Mouse (Mus musculus) left cerebral cortex, postnatal 25 days (tissue): ENCODE data around the gene Tfap4. TPM values are rescaled to one million over a fixed set of nuclear protein-coding genes. Genes with fewer than 3 reads are reported as not detected.
A peak's percentile ranks its signal among the peaks of the same experiment; 100 is the strongest.
"Not testable (repeated sequence)": the region's sequence is repeated elsewhere in the genome, so short reads cannot be mapped to it uniquely, and the experiment has no call there.

Source experiments
- DNase-seq, 2 experiments: peaks; one replicate each; pipeline ENCODE4 v3.0.0; 2022; ENCODE audit warnings: low spot score in 2 of 2, mixed read lengths in 1 of 2
- intact Hi-C: fragments of 180-260 bp; cut with DNase I; formaldehyde crosslinking; loops from one replicate; pipeline ENCODE4 v1.15.1; 2025
- total RNA-seq, 2 experiments: library from RNA; stranded (reverse); gene quantifications; 2 replicates each; pipeline ENCODE4 v1.2.3; 2021

The Tfap4 gene
- total RNA-seq, 2 experiments from 2014 or later = 2.9 to 3.5 TPM

DNA sequence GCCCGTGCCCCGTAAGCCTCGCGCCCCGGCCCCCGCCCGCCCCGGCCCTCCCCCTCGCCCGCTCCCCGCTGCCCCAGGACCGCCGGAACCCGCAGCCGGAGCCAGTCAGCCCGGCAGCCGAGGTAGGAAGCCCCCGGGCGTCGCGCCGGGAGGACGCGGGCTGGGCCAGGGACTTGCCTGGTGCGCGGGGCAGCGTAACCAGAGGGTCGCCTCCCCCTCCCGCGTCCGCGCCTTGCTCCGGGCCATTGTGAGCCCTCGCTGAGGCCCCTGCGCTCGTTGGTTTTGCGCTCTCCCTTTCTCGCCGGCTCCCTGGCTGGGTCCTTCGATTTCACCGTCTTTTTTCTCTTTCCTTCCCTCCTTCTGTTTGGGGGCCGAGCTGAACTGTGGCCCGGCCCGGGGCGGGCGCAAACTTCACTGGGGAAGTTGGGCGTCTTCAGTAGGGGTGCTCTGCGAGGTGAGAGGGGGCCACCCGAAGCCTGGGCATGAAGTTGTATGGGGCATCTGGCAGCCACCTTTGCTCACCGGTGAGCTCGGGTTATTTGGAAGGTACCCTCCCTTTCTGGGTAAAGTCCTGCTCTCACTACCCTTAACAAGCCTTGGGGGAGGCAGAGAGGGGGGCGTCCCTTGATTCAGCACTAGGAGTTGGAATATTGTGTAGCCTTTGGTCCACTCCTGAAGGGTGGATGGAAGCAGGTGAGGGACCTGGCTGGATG is 35.3 kb upstream of the Tfap4 start:
- DNase-seq = no peak
- intact Hi-C loops = no loop called here

DNA sequence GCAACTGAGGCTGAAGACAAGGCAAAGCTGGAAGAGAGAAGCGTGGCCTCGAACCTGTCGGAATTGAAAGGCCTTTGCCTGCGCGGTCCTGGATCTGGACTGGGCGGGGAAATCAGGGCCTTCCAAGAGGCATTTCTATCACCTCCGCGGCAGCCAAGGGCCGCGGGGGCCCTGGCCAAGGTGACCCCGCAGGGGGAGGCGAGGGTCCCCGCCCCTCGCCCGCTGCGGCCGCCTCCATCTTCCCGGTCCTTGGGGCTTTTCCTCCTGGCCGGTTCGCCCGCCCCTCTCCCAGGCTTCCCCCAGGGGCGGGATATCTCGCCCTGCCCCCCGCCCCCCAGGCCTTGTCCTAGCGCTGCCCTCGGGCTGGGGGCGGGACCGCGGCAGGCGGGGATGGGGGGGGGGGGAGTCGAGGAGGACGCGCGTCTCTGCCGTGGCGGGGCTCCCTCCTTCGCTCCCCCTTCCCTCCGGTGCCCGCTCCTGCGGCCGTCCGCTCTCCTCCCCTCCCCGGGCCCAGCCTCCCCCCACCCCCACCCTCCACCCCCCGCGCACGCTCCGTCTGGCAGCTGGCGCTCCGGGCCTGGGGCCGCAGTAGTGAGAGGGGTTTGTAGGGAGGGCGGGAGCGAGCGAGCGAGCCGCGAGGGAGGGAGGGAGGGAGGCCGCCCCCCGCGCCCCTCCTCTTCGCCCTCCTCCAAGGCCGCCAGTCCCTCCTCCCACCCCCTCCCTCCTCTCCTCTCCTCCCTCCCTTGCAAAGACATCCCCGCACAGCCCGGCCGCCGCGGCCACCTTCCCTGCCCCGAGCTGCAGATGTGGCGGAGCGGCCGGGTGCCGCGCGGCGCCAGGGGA is 34.5 kb upstream of the Tfap4 start, which contains the start of gene Glis2:
TSS of gene Glis2 (plus strand) at position 743 of the 843 bp plus-strand sequence.
- DNase-seq = peak in 1 of 2 experiments; percentile 34

DNA sequence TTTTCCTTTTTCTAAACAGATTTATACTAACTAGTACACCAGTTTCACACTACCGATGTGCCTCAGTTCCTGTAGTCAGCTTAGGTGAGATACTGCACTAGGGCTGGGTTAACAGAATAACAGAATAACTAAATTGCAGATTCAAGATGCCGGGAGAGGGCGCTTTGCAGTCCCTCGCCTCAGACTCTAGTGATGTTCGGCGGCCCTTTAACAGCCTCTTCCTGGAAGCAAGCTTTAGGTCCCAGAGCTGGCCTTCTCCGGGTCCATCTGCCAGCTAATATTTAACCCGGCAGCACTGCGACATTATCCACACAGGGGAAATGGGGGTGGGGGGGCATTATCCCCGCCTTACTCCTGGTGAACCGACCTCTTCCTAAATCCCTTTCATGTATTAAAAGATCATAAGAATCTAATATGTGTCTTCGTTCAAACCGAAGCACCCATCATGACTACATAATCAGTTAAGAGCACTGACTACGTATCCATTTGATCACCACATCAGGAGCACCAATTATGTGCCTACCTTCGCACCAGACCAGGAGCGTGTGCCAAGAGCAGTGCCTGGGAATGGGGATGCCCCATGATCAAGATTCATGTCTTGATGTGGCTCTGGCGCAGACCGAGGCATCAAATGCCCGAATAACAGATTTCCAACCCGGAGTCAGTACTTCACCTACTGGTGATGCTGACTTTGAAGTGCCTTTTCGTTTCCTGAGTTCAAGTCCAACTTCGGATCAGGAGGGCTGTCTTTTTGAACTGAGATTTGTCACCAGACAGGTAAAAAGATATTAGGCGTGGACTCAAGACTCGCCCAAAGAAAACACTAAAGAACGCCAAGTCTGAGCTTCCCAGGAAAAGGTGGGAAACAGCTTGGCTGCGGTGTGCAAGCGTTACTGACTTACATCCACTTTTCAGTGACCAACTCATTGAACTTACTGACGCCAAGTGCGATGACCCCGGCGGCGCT is 33.5 kb upstream of the Tfap4 start:
- DNase-seq = peak in 1 of 2 experiments; percentile 68
- intact Hi-C loops = no loop called here

More for the DNA sequence above, 34.5 kb upstream of the Tfap4 start, which contains the start of gene Glis2:
- intact Hi-C loops = no loop called here

DNA sequence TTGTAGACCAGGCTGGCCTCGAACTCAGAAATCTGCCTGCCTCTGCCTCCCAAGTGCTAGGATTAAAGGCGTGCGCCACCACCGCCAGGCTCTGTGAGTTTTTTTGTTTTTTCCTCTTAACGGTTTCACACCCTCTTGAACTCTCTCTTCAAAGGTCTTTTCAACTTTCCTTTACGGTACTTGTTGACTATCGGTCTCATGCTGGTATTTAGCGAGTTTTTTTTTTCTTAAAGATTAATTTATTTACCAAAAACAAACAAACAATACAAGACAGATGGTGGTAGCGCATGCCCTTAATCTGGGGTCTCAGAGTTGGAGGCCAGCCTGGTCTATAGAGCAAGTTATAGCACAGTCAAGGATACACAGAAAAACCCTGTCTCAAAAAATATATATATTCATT is 30.6 kb upstream of the Tfap4 start:
- intact Hi-C loops = no loop called here
- no peak for DNase-seq

DNA sequence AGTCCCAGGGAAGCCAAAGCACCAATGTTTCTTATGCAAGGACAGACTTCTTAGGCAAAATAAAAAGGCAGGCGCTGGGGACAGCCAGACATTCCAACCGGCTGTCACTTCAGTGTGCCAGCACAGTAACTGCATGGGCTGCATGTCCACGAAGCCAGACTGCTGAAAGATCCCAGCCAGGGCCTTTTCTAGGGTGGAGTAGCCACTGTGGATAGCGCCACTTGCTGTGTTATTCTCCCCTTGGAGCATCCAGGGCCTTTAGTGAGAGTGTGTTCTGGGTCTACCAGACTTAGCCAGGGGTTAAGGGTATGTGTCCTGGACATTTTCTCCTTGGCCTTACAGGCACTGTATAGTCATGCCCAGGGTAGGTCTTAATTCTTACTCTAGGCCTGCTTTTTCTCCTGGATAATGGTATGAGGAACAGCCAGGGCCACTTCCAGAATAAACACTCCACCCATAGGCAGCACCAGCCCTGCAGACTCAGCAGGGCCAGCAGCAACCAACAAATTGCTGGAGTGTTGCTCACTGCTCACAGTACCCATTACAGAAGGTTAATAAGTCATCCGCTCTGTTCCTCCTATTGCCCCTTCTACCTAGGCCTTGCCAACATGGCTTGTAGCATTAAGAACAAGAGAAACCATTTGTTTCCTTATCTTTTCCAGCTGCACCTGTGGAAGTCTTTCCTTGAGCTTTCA is 28.0 kb upstream of the Tfap4 start:
- no peak for DNase-seq
- intact Hi-C loops = no loop called here

DNA sequence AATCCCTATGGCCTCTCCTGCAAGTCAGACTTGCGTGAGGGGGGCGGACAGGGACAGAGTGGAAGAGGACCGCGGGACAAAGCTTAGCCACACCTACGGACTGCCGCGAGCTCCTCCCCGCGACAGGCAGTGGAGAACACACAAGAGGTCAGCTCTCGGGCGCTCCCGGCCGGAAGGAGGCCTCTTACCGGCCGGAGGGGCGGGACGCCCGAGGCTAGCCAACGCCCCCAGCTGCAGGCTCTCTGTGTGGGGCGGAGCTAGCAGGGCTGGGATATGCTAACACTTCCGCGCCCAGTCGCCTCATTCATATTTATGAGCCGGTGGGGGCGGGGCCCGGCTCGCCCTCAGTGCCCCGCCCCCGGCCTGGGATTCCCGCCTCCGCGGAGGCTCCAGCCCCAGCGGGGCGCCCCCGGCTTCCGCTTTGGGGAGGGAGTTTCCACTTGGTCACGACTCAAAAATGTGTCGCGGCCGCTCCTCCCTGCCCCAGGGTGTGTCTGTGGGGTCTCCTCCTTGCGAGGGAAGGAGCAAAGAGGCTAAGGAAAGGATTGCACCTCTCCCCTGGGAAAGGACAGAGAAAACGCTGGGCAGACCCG is 27.0 kb upstream of the Tfap4 start:
- DNase-seq = peak; percentile 87 to 92
- intact Hi-C loops = no loop called here

DNA sequence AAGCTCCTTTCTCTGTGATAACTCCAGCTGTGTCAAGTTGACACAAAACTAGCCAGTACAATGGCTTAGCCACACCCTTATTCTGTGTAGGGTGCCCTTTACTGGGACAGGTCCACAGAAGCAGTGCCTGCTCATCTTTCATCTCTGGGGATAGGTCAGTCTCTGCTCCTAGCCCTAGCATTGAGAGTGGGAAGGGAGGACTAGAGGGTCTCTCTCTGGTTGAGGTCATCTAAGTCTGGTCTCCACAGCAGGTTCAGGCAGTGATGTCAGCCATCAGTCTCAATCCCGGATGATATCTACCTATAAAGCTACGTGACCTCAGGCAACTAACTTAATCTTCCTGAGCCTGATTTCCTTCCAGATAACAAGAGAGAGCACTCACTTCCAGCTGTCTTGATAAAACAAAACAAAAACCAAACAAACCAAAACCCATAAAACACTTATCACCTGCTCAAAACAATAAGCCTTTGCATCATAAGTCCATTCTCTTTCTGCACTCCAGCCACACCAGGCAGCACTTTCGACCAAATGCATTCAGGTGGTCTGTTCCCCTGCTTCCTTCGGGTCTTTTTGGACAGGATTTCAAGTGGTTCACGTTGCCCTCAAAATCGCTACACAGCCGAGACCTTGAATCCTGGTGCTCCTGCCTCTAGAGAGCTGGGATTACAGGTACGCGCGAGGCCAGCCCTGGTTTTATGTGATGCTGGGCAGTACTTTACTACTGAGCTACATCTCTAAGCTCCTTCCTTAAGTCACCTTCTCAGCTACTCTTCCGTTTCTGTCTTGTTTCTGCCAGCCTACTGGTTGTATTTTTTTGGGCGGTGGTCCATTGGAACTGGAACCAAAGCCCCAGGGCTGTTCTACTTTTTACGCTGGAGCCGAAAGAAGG is 26.2 kb upstream of the Tfap4 start:
- DNase-seq = no peak
- intact Hi-C loops = no loop called here

DNA sequence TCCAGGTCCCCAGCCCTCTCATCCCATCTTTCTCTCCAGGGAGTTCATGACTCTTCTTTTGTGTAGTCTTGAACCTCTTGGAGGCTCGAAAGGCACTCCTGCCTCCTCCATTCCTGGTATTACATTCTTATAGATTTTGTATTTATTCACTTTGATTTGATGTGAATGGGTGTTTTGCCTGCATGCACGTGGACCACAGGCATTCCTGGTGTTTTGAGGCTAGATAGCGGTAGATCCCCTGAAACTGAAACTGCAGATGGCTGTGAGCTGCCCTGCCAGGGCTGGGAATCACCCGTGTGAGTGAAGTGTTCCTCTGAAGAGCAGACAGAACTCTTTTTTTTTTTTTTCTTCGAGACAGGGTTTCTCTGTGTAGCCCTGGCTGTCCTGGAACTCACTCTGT is 24.8 kb upstream of the Tfap4 start:
- intact Hi-C loops = no loop called here
- no peak for DNase-seq

DNA sequence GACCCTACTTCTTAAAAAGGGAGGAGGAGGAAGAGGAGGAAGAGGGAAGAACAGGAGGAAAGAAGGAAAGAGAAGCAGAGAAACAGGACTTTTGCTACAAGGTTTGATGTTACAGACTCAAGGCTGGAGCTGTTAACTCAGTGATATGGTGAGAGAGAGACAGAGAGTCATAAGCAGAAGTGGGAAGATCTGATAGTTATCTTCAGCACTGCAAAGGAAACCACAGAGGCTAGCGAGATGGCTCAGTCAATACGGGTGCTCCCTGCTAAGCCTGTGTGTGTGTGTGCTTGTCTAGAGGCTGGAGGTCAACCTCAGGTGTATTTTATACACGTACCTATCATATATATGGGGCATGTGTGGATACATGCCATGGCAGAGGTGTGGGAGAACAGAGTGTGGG is 24.2 kb upstream of the Tfap4 start:
- intact Hi-C loops = no loop called here
- DNase-seq = no peak

DNA sequence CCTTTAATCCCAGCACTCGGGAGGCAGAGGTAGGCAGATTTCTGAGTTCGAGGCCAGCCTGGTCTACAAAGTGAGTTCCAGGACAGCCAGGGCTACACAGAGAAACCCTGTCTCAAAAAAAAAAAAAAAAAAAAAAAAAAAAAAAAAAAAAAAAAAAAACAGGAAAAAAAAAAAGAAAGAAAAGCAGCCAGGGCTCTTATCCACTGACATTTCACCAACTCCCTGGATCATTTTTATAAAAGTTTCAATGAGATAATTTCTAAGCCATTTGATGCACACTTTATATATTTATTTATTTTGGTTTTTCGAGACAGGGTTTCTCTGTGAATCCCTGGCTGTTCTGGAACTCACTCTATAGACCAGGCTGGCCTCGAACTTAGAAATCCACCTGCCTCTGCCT is 21.5 kb upstream of the Tfap4 start:
- DNase-seq, intact Hi-C loops: not testable (repeated sequence)

DNA sequence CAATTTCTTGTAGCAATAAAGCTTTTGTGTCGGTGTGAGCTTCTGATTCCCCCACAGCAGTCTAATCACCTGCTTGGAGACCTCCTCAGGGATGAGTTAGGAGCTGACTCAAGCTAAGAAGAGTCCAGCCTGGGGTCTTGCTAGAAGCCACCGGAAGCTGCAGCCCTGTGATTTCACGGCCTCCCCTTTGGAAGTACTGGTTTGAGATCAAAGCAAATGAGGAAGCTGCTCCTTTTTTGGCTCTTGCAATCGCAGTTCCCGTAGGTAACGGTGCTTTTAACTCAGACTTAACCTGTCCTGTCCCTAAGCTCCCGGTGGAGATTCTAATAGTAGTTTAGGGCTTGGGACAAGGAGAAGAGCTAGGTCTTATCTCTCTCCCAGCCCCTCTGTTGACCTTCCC is 19.0 kb upstream of the Tfap4 start:
- DNase-seq = no peak

DNA sequence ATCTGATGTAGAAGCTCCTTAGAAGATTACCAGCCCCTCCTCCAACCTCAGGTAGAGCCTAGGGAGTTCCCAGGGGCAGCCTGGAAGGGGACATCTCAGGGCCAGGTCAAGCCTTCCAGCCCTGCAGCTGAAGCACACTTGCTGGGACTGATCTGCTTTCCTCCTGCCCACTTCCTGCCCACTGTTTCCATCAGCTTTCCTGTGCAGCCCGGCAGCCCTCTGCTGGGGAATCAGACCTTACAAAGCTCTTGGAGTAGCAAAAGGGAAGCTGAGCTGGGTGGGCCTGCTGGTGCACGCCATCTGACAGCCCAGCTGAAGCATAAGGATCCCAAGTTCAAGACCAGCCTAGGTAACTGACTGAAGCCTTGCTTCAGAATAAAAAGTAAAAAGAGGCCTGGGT is 17.2 kb upstream of the Tfap4 start:
- no peak for DNase-seq
- intact Hi-C loops = no loop called here

More for the DNA sequence above, 19.0 kb upstream of the Tfap4 start:
- intact Hi-C loops = no loop called here

DNA sequence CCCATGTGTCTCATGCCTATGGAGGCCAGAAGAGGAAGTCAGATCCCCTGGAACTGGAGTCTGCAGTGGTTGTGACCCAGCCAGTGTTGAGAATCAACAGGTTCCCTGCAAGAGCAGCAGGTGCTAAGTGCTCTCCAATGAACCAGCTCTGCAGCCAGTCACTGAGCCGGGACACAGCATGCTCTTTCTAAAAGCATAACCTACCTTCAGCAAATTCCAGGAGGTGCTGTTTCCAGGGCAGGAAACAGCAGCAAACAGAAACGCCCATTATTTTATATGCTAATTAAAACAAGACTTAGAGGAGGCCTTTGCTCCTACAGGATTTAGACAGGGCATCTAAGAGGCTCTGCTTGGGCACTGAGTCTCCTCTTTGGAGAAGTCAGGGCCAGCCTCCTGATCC is 16.4 kb upstream of the Tfap4 start:
- no peak for DNase-seq
- intact Hi-C loops = no loop called here

DNA sequence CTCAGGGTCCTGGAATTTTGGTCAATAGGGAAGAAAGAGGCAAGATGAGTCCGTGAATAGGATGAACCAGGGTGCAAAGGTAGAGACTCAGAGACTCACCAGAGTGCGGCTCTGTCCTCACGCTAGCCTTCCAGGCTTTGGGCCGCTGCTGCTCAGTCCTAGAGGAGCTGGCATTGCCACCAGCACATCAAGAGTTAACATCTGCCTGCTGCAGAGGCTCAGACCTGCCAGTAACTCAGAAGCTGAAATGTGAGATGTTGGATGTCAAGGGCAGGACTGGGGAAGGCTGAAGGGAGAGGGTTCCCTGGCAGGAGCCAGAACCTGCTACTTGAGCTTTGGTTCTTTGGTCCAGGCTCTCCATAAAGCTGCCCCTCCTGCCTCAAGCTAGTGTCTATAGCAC is 11.1 kb upstream of the Tfap4 start:
- DNase-seq = no peak
- intact Hi-C loops = no loop called here

DNA sequence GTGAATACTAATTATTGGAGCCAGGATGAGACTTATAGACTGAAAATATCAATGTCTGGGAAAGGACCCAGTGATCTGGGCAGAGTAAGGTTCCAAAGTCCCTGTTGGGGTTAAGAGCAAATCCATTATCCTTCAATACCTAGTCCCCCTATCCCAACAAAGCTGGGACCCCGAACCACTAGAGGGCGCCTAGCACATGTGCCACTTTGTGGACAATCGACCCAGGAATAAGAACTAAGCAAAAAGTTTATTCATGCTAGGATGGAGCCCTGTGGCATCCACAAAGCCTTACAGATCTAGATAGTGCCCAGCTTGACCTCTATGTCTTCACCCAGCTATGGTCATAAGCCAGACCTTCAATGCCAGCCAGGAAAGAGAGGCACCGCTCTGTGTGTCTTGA is 8.3 kb upstream of the Tfap4 start:
- intact Hi-C loops = loop anchor here (1.0 kb wide), 1 partner anchor 39 kb away; no protein-coding TSS in a partner anchor

DNA sequence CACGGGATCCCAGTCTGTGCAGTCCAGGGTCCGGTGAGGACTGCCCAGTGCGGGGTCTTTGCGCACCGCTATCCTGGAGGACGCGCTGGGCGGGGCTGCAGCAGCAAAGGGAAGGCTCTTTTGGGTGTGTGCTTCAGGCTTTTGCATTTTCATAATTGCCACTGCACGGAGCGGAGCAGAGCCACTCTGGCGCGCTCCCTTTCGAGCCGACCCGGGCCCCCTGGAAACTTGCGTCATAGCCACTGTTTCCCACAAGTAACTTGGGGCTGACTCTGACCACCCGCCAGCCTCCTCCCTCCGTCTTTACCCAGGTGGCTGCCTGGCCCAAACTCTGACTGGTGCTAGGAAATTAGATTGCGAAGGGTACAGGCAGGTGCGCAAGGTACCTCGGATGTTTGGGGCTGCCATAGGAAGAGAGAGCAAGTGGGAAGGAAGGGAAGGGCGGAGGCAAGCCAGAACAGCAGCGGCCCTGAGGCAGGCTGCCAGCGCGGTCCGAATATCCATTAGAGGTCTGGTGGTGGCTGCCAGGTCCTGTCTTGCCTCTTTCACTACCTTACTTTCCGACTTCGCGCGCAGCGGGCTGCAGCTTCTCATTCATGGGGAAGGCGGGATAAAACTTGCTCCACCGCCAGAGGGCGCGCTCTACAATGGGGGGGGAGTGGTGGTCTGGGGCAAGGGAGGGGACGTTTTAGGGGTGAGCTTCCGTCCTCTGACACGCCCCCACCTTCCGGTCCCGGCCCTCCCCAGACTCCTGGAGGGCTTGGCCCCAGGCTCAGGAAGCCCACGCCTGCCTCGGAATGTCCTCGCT is 695 bp upstream of the Tfap4 start:
- intact Hi-C loops = loop anchor here (5.0 kb wide), 1 partner anchor 107 kb away; no protein-coding TSS in a partner anchor
- peak; percentile 23 to 25 for DNase-seq

More for the DNA sequence above, 8.3 kb upstream of the Tfap4 start:
- DNase-seq = peak; percentile 63 to 64
